ENCODE assay signal across 1 mouse cellular context in the genomic region with DNA sequence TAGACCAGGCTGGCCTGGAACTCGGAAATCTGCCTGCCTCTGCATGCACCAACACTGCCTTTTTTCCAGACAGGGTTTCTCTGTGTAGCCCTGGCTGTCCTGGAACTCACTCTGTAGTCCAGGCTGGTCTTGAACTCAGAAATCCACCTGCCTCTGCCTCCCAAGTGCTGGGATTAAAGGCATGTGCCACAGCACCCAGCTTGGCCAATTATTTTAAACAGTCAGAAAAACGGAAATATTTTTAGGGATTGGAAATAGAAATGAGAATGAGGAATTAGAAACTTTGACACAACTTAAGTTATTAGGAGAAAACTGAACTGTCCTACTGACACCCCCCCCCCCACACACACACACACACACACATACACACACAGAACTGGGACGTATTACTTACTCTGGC. TPM values are rescaled to one million over a fixed set of nuclear protein-coding genes. Genes with fewer than 3 reads are reported as not detected.
"Had no signal": no experiment of that assay in that cellular context is flagged by ENCODE, and none has a peak within 500 bp of the region (broad histone marks: within the 10 kb centered on the region; RNA-seq: fewer than 3 reads in every experiment).

No protein-coding gene starts in this region.

RNA-seq across cellular contexts. Expression of a gene that starts 59.3 kb away (rescaled TPM):
- total RNA-seq: neutrophil, adult 5-6 weeks had no signal
